Mouse (Mus musculus) adrenal gland, postnatal 14 days (tissue): ENCODE data around the gene Kirrel2. TPM values are rescaled to one million over a fixed set of nuclear protein-coding genes. Genes with fewer than 3 reads are reported as not detected.

Source experiments
- DNase-seq: peaks from one replicate; pipeline ENCODE4 v3.0.0; 2021; ENCODE audit warnings: mixed read lengths
- total RNA-seq: library from RNA; stranded (reverse); gene quantifications from 2 replicates; pipeline ENCODE4 v1.2.3, GENCODE M21; 2021

The Kirrel2 gene
- total RNA-seq, 1 experiment from 2014 or later = not detected

DNA sequence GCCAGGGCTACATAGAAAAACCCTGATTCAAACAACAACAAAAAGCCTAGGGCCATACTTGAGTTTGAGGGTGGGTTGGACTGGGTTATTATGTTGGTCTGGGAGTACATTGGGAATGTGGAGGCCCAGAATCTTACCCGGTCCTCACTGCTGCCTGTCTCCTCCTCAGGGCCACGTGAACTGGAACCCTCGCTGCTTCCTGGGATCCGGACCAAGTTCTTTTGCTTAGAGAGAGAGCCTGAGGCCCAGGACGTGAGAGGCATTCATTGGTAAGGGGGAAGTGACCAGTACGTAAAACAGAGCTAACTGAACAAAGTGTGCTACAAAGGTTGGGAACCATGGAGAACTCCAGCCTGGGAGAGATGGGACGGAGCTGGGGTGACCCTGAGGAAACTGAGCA lies 7.2 kb downstream of the Kirrel2 start:
- DNase-seq = no peak

DNA sequence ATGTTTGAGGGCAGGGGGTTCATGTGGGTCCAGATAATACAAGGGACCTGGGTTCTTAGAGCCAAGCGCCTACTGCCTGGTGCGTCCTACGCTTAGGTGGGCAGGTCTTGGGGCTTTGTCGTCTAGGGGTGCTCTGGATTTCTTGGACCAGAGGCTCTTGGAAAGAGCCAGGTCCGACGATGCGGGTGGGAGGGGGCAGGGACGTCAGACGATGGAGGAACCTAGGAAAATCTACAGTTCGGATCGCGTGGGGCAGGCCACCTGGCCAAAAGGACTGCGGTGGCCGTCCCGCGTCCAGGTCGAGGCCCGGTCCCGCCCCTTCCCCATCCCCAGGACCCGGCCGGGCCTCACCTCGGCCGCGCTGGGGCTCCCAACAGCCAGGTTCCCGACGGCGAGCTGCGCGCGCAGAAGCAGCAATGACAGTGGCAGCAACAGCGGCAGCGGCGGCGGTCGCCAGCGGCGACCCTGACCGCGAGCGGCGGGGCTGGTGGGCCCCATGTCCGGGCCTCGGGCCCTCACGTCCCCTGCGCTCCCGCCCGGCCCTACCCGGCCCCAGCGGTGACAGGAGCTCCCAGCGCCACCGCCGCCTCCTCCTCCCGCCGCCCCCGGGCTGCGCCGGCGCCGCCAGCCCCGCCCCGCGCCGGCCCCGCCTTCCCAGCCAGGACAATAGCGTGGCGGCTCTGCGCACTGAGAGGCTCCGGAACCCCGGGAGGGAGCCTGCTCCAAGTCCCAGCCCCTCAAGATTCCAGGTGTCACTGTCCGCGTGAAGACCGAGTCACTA lies 12.3 kb downstream of the Kirrel2 start, which contains the start of gene Aplp1:
TSS of gene Aplp1 (minus strand) at position 565 of the 781 bp plus-strand sequence.
- DNase-seq = peak; percentile 76

- DNase-seq = peak; percentile 67
Observed at GRCm38 (mm10) chr7:30444154-30444970, 13.1 kb downstream of the Kirrel2 start.

DNA sequence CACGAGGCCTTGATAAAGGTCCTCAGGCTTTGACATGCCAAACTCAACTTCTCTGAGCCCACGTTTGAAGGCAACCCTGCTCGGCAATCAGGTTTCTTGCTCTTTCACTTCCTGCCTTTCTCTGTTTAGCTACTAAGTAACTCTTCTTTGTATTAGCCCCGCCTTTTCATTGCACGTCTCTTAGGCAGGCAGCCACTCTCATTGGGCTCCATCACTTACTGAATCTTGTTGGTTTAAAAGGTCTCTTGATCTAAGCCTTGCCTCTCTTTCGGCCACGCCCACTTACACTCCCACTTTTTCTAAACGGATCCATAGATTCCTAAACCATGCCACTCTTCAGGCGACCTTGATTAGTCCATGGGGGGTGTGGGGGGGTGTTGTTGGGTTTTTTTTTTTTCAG lies 13.8 kb downstream of the Kirrel2 start:
- DNase-seq = no peak

DNA sequence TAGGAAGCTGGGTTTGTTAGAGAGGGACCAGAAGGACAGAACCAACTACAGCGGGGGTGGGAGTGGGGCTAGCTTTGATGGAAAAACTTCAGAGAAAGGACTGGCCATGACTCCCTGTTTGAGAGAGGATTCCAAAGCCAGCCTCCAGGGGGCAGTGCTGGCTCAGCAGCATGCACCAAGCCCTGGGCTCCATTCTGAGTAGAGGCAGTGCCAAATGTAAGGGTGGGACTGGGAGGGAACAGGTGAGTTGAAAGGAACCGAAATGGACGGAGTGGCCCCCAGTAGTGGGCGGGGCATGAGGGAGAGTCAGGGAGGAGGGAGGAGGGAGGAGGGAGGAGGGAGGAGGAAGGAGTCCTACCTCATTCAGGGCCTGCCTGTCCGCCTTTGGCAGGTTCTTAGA lies 16.8 kb downstream of the Kirrel2 start:
- peak; percentile 69 for DNase-seq

DNA sequence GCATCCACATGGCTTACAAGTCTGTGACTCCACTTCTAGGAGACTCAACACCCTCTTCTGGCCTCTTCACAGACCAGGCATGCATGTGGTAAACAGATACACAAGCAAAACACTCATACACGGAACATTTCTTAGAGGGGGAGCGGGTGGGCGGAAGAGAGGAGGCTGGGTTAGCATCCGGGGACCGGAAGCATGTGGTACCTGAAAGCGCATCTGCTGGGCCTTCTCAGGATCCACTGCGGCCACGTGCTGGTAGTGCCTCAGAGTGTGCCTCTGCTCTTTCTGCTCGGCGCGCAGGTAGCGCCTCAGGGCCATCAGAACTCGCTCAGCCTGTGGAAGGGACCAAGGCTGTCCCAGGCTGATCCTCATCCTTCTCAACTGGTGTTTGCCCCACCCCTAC lies 17.8 kb downstream of the Kirrel2 start:
- DNase-seq = no peak

DNA sequence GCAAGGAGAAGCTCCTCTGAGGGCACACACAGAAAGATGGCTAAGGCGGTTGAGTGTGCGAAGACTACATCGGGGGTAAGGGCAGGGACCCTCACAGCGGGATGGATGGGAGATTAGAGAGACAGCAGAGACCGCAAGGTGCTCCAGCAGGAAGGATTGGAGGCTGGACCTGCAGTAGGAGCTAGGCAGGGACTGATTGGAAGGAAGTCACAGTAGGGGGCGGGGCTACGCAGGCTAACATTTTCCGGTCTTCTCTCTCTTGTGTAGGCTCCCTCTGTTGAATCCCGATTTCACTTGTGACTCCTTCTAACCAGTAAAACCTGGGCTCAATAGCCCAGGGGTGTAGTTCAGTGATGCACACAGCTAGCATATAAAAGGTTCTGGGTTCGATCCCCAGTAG lies 20.6 kb downstream of the Kirrel2 start:
- DNase-seq = no peak

GRCm38 (mm10) chr7:30435156-30435555 lies 22.3 kb downstream of the Kirrel2 start:
- DNase-seq = no peak

GRCm38 (mm10) chr7:30434701-30435100 lies 22.8 kb downstream of the Kirrel2 start:
- no peak for DNase-seq

GRCm38 (mm10) chr7:30434238-30434637 lies 23.3 kb downstream of the Kirrel2 start:
- peak; percentile 88 for DNase-seq

DNA sequence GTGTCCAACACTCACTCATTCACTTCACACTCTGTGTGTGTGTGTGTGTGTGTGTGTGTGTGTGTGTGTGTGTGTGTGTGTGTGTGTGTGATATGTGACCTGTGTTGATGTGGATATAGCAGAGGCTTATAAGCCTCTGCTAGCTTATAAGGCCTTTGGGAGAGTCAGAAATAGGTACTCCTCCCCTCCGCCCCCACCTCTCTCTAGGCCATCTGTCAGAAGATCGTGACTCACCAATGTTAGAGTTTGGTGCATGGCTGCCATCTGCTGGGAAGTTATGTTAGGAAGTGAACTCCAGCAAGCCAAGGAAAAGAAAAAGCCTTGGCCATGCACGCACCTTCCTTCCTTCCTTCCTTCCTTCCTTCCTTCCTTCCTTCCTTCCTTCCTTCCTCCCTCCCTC lies 25.7 kb downstream of the Kirrel2 start:
- DNase-seq = peak; percentile 84

GRCm38 (mm10) chr7:30430191-30430590 lies 27.3 kb downstream of the Kirrel2 start:
- no peak for DNase-seq

DNA sequence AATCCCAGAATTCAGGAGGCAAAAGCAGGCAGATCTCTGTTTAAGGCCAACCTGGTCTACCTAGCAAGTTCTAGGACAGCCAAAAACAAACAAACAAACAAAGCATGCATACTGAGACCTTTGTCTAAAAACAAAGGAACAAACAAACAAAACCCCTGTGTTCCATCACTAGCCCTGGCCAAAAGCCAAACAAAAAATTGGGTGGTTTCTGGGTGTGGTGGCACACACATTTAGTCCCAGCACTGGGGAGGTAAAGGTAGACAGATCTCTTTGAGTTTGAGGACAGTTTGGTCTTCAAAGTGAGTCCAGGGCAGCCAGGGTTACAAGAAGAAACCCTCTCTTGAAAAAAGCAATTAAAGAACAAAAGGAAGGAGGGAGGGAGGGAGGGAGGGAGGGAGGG lies 28.2 kb downstream of the Kirrel2 start:
- DNase-seq = no peak

DNA sequence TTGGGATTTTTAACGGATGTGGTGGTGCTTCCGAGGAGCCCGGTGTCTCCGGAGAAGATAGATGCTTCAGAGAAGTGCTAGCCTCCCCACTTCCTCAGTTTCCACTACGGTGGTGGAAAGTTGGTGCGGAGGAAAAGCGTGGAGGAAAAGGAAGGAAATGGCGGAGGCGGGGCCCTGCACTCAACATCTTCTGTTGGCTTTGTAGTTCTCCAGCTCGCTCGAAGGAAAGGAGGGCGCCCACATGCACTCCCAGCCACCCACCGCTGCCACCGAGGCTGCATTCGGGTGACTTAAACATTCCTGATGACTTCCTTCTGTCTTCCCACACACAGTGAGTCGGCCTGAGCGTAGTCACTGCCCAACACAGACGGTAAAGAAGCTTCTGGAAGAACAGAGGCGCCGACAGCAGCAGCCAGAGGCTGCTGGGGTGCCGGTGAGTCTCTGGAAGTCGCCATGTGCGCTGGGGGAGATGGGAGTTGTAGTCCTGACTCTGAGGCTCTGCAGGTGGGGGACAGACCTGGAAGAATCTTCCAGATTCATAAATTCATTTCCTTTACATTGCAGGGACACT lies 34.3 kb downstream of the Kirrel2 start:
- peak; percentile 32 for DNase-seq

- peak; percentile 25 for DNase-seq
Observed at GRCm38 (mm10) chr7:30422560-30422959, 34.9 kb downstream of the Kirrel2 start.

DNA sequence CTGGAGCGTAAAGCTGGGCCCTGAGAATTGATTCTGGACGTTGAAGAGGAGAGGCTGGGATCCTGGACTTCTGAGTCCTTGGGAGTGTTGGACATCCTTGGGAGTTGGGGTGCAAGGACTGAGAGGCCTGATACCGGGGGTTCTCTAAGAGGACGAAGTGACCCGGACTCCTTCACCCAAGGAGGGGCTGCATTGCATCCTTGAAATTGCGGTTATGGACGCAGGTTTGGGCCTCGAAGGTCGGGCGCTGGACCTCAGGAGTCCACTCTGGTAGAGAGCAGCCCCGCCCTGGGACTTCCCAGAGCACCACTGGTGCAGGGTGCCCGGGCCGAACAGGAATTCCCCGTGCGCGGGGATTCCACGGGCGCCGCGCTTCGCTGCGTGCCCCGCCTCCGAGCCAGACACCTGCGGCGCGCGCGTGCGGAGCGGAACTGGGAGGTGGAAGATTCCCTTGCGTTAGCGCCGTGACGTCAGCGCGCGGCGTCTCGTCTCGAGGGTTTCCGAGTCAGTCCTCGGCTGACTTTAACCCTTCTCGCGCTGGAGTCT lies 35.5 kb downstream of the Kirrel2 start:
- DNase-seq = peak; percentile 94

- peak; percentile 89 for DNase-seq
Observed at GRCm38 (mm10) chr7:30421175-30421889, 36.2 kb downstream of the Kirrel2 start, which contains the start of gene Nfkbid. TSS of gene Nfkbid (plus strand) at chr7:30421732.

DNA sequence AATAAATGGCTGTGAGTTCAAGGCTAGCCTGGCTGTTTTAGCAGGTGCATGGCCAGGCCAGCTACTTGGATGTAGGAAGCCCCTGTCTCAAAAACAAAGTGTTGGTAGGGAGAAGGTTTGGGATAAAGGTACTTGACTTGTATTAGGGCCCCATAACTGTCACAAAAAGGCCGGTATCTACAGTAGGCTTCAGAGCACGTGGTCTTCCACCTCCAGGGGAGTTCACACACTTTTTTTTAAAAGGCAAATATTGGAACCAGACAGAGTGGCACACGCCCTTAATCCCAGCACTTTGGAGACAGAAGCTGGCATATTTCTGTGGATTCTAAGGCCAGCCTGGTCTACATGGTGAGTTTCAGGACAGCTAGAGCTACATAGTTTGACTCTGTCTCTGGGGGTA lies 36.8 kb downstream of the Kirrel2 start:
- no peak for DNase-seq

DNA sequence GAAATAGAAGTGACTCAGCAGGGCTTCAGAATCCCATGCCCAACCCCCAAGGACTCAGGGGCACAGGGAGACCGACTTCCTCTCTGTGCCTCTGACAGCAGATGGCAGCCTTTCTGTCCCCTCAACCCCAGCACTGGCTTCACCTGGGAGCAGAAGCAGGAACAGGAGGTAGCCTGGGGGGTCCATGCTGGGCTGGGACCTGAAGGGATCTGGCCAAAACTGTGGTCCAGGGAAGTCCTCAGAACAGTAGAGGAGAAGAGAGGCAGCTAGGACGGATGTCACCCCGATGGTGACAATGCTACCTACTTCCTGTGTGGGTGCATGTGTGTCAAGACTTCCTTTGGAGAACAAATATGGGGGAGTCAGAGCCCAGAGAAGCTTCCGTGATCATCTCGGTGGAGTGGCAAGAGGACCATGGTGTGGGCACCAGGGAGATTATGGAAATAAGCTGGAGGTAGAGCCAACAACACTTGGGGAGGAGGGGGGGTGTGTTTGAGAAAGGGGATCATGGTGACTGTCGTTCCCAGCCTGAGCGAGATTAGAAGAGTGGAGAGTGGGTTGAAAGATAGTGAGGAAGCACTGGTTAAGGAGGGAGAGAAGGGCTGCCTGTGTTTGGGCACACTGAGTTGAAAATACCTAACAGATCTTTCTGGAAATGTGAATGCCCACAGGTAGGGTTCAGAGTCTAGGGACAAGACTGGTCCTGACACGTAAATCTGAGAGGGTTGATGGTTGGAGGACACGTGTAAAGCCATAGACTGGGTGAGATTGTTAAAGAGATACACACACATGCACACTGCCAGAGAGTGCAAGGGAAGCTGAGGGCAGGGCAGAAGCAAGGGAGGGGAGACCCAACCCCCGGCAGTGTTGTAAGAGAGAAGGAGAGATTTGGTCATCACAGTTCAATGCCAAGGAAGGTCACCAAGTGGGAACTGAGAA lies 37.7 kb downstream of the Kirrel2 start, which contains the start of gene Hcst:
TSS of gene Hcst (minus strand) at position 294 of the 939 bp plus-strand sequence.
- peak; percentile 36 for DNase-seq

DNA sequence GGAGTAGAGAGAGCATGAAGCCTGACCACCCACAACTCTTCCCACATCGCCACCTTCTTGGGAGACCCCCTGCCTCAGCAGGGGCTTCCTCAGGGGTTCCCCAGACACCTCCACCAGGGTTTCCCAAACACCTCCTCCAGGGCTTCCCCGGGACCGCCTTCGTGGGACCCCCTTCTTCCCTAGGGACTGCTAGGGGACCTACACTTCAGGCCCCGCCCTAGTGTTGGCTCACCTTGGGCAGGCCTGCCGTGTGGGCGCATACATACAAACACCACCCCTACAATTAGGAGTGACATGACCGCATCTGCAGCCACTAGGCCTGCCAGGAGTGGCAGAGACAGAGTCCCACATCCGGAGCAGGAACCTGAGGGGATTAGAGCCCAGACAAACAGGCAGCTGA lies 39.6 kb downstream of the Kirrel2 start:
- DNase-seq = no peak

- no peak for DNase-seq
Observed at GRCm38 (mm10) chr7:30413596-30413995, 43.9 kb downstream of the Kirrel2 start, which contains the start of gene Tyrobp. TSS of gene Tyrobp (plus strand) at chr7:30413760.
